Mouse (Mus musculus): ENCODE measurements around the gene Filip1l.
A peak's percentile ranks its signal among the peaks of the same experiment; 100 is the strongest.

The Filip1l gene

DNA sequence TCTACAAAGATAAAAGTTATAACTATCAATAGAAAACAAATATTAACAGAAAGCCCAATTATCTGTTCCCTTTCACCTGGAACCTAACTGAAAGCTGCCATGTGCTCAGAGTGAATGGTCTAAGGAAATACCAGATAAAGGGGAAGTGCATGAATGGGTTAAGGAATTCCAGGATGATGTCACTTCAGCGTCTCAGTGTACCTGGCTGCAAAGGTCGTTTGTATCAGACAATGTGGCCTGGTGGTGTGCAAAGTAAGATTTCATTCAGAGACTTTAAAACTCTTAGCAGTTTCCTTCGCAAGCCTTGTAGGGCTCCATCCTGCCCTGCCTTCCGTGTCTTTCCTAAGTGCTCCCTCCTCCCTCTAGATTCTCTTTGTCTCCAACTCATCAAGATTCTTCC, 80.3 kb downstream of the Filip1l start:
- DNase-seq (ENCODE audit: low read depth, low spot score): no peak

DNA sequence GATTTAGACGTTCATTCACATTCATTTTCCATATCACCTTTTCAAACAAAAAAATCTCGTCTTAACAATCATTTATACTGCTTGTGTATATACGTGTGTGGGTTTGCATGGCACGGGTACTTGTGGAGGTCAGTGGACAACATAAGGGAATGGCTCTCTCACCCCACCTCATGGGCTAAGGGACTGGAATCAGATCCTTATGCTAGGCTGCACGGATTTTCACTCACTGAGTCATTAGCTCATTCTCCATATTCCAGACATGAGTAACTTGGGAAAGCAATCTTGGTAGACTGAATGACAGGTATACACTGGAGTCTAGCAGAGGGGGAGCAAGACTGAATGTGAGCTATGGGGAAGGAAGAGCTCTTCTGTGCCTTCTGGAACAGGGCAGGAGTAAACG, 80.8 kb downstream of the Filip1l start:
- no peak for DNase-seq (ENCODE audit: low read depth, low spot score)

DNA sequence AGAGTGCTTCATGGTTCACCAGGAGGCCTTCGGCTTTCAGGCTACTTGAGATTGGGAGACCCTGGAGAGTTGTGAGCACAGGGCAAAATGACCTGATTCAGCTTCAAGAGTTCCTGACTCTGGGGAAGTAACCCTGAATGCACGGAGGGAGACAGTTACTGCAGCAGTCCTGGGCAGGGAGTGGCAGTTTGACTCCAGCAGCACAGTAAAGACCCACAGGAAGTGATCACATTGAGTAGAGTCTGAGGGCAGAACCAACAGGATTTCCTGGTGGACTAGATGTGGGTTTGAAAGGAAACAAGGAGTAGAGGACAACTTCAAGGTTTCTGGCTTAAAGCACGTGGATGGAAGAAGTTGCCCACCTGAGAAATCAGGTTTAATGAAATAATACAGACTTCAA, 81.7 kb downstream of the Filip1l start:
- DNase-seq (ENCODE audit: low read depth, low spot score): peak; percentile 54

- DNase-seq (ENCODE audit: low read depth, low spot score): no peak
Measured at GRCm38 (mm10) chr16:57437523-57438287, 84.8 kb downstream of the Filip1l start.

GRCm38 (mm10) chr16:57438288-57438685, 85.4 kb downstream of the Filip1l start:
- DNase-seq (ENCODE audit: low read depth, low spot score): no peak

- DNase-seq (ENCODE audit: low read depth, low spot score): no peak
Measured at GRCm38 (mm10) chr16:57439206-57439605, 86.3 kb downstream of the Filip1l start.

- no peak for DNase-seq (ENCODE audit: low read depth, low spot score)
Measured at GRCm38 (mm10) chr16:57440706-57441437, 88.0 kb downstream of the Filip1l start.

- no peak for DNase-seq (ENCODE audit: low read depth, low spot score)
Measured at GRCm38 (mm10) chr16:57445096-57446094, 92.5 kb downstream of the Filip1l start.

DNA sequence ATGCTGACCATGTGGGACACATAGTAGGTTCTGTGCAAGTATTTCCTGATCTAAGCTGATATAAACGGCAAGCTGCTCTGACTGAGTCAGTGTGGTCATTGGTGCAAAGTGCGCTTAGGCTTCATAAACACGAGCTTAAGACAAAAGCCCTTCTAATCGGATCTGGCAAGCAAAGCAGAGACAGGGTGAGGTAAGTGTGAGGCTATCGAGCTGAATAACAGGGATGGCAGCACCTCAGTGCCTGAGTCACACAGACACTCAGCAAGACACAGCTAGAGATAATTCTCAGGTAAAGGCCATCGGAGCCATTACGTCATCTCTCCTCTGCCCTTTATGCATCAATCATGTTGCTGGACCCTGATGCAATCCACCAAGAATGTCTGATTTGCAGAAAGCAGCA, 100.1 kb downstream of the Filip1l start:
- no peak for DNase-seq (ENCODE audit: low read depth, low spot score)

- DNase-seq (ENCODE audit: low read depth, low spot score): no peak
Measured at GRCm38 (mm10) chr16:57454106-57454763, 101.3 kb downstream of the Filip1l start.

DNA sequence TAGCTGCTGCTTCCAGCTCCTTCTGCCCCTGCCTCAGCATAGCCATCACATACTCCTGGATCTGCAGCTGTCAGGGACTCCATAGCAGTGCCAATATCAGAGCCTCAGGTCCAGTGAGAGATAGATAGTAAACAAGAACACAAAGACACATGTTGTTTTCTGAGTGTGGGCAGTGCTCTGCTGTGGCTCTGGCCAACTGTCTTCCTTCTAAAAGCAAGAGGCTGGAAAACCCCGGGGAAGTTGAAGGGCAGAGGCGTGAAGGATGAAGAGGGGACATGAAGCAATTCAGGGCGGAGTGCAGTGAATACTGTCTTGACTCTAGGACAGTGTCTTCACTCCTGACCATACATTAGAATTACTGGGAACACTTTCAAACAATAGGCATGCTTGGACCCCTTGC, 102.7 kb downstream of the Filip1l start:
- no peak for DNase-seq (ENCODE audit: low read depth, low spot score)

- no peak for DNase-seq (ENCODE audit: low read depth, low spot score)
Measured at GRCm38 (mm10) chr16:57456003-57456402, 103.1 kb downstream of the Filip1l start.

- DNase-seq (ENCODE audit: low read depth, low spot score): peak; percentile 39
Measured at GRCm38 (mm10) chr16:57465386-57465913, 112.6 kb downstream of the Filip1l start.

- no peak for DNase-seq (ENCODE audit: low read depth, low spot score)
Measured at GRCm38 (mm10) chr16:57469301-57469700, 116.4 kb downstream of the Filip1l start.

DNA sequence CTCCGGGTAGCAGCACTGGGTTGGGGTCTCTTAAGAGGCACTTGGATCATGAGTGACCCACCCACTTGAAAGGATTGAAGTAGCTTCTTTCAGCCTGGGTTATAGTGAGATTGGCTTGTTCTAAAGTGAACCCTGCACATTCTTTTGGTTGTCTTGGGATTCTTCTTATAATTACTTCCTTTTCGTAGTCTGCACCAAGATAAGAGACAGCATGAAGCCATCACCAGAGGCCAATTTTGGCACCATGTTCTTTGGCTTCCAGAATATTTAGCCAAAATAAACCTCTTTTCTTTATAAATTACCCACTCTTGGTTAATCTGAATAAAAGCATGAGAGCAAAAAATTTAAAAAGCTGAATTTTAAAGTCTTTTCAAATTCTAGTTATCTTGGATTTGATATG, 117.0 kb downstream of the Filip1l start:
- no peak for DNase-seq (ENCODE audit: low read depth, low spot score)

DNA sequence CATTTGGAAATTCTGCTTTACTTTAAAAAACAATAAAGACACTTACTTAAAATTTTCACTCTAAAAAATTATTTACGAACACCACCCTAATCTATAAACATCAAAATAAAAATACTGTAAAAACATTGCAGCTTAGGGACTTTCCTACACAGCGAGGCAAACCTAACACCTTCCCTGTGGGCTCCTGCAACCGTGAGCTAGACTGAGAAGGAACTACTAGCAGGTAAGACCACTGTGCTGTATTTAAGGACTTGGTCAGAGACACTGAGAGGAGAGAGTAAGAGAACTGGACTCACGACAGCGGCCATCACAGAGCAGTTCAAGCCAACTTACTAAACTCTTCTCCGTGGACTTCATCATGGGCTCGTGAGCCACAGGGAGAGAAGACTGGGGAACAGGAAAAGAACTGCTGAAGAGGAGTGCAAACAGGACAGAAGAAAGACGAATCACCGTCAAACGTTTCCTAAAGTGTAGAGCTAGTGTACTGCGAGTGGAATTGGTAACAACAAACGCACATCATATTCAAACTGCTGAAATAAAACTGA, 117.5 kb downstream of the Filip1l start:
- peak; percentile 34 for DNase-seq (ENCODE audit: low read depth, low spot score)

DNA sequence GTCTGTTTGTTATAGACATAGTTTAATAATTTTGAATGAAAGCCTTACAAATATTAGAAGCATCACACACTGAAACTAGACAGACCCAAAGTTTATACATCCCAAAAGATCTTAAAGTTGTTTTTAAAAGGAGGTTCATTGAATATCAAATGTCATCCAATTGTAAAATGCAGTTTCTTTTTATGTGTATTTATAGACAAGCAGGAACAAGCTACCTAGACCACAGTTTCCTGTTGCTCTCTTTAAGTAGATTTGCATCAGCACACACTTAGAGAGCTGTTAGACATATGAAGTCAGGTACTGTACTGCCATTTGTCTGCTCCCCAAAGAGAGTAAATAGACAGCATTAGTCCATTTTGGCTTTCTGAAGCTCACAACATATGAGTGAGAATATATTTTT, 118.2 kb downstream of the Filip1l start:
- peak; percentile 83 for DNase-seq (ENCODE audit: low read depth, low spot score)

GRCm38 (mm10) chr16:57473415-57474085, 120.7 kb downstream of the Filip1l start:
- no peak for DNase-seq (ENCODE audit: low read depth, low spot score)

DNA sequence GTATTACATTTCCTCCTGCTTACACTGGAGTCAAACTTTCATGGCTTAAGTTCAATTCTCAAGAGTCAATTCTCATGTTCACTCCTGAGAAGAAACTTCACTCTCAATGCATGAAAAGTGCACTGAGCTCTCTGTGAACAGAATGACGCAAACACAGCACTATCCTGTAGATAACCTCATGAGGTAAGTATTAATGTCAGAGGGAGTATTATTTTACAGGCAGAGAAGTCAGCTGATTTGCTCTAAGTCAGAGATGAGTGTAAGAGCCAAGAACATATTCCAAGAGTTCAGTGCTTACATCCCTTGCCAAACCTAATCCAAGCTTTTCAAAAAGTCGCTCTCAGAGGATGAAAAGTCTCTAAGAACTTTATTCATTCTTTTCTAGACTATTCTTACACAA, 125.6 kb downstream of the Filip1l start:
- DNase-seq (ENCODE audit: low read depth, low spot score): no peak

DNA sequence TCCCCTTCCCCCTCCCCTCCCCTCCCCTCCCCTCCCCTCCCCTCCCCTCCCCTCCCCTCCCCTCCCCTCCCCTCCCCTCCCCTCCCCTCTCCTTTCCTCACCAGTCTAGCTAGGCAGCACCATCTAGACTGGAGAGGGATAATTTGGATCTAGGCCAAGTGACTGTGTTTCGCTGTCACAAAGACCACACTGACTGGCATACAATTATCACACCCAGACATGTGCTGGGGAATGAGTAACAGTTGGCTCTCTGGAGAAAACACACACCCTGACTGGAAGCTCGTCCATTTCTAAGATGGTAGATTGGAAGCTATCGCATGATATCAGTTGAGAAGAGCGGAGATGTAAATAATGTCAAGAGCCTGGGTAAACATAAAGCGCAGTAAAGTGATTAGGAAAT, 126.9 kb downstream of the Filip1l start:
- no peak for DNase-seq (ENCODE audit: low read depth, low spot score)
